Mouse (Mus musculus): ENCODE measurements at regions not wholly inside any gene's neighbourhood (a gene's known extent, or its start where the extent isn't known, plus 50 kb on each side); places are given as distances from the start of the nearest gene placed in this dataset.
"Not testable (repeated sequence)": the region's sequence is repeated elsewhere in the genome, so short reads cannot be mapped to it uniquely, and the experiment has no call there.

- DNase-seq: peak; percentile 10 to 30
Measured at GRCm38 (mm10) chr3:21530862-21531261, 545.6 kb upstream of the Tbl1xr1 start.

GRCm38 (mm10) chr3:21539138-21539537, 537.3 kb upstream of the Tbl1xr1 start:
- no peak for DNase-seq

- DNase-seq: no peak
Measured at GRCm38 (mm10) chr3:21544456-21544855, 532.0 kb upstream of the Tbl1xr1 start.

GRCm38 (mm10) chr3:21545156-21545893, 531.1 kb upstream of the Tbl1xr1 start:
- DNase-seq: no peak

GRCm38 (mm10) chr3:21546411-21546810, 530.0 kb upstream of the Tbl1xr1 start:
- DNase-seq: peak; percentile 25 to 33

- DNase-seq: peak in 1 of 2 experiments; percentile 5
Measured at GRCm38 (mm10) chr3:21549671-21550070, 526.8 kb upstream of the Tbl1xr1 start.

GRCm38 (mm10) chr3:21553159-21553758, 523.2 kb upstream of the Tbl1xr1 start:
- DNase-seq: peak; percentile 11 to 48

- DNase-seq: no peak
Measured at GRCm38 (mm10) chr3:21553859-21554258, 522.6 kb upstream of the Tbl1xr1 start.

GRCm38 (mm10) chr3:21557963-21558441, 518.5 kb upstream of the Tbl1xr1 start:
- peak; percentile 76 to 84 for DNase-seq

GRCm38 (mm10) chr3:21562771-21563312, 513.6 kb upstream of the Tbl1xr1 start:
- DNase-seq: no peak

GRCm38 (mm10) chr3:21563454-21563853, 513.0 kb upstream of the Tbl1xr1 start:
- peak; percentile 76 to 87 for DNase-seq

- DNase-seq: peak; percentile 41 to 69
Measured at GRCm38 (mm10) chr3:21564211-21564781, 512.2 kb upstream of the Tbl1xr1 start.

GRCm38 (mm10) chr3:21564847-21565485, 511.5 kb upstream of the Tbl1xr1 start:
- no peak for DNase-seq

GRCm38 (mm10) chr3:21569721-21570120, 506.7 kb upstream of the Tbl1xr1 start:
- no peak for DNase-seq

GRCm38 (mm10) chr3:21578635-21579034, 497.8 kb upstream of the Tbl1xr1 start:
- no peak for DNase-seq

GRCm38 (mm10) chr3:21582122-21582521, 494.3 kb upstream of the Tbl1xr1 start:
- DNase-seq: no peak

- no peak for DNase-seq
Measured at GRCm38 (mm10) chr3:21585767-21586166, 490.7 kb upstream of the Tbl1xr1 start.

GRCm38 (mm10) chr3:21606846-21607245, 469.6 kb upstream of the Tbl1xr1 start:
- no peak for DNase-seq

GRCm38 (mm10) chr3:21610231-21610630, 466.2 kb upstream of the Tbl1xr1 start:
- DNase-seq: no peak

GRCm38 (mm10) chr3:21621745-21622144, 454.7 kb upstream of the Tbl1xr1 start:
- no peak for DNase-seq

GRCm38 (mm10) chr3:21625039-21625438, 451.4 kb upstream of the Tbl1xr1 start:
- no peak for DNase-seq

- peak; percentile 15 to 35 for DNase-seq
Measured at GRCm38 (mm10) chr3:21626029-21626428, 450.4 kb upstream of the Tbl1xr1 start.

GRCm38 (mm10) chr3:21627048-21627447, 449.4 kb upstream of the Tbl1xr1 start:
- DNase-seq: not testable (repeated sequence)
